24 mouse cellular contexts compared by ENCODE assay signal in the genomic region with DNA sequence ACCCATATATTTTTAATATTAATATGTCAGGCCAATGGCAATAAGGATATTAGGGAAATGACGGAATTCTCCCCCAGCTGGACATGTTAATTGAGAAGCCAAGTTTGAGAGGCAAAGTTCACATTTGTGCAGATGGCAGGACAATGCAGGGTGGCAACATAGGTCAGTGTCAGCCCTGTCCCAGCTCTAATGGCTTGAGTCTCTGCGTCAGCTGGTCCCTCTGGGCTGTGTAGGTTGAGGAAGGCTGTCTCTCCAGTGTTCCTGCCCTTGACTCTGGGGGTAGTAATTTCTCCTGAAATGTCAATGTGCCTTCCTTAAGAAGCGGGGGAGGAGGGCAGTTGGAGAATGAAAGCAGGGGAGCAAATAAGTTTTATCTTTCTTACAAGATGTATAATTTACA.
"Had no signal": no experiment of that assay in that cellular context is flagged by ENCODE, and none has a peak within 500 bp of the region (broad histone marks: within the 10 kb centered on the region; RNA-seq: fewer than 3 reads in every experiment).

No protein-coding gene starts in this region.

- H3K4me1 ChIP-seq: lung, embryonic 15.5 days; megakaryocyte, embryonic 14.5 days; midbrain, embryonic 12.5 days; midbrain, embryonic 15.5 days; neural tube, embryonic 13.5 days had no signal

- H3K4me2 ChIP-seq: liver, embryonic 11.5 days; lung, embryonic 15.5 days; midbrain, embryonic 12.5 days; midbrain, embryonic 15.5 days; neural tube, embryonic 13.5 days had no signal

- H3K36me3 ChIP-seq: lung, embryonic 15.5 days; midbrain, embryonic 12.5 days; midbrain, embryonic 15.5 days; neural tube, embryonic 13.5 days had no signal

- H3K4me3 ChIP-seq: layer of hippocampus, adult 2 months; left cerebral cortex, adult 2 months; lung, embryonic 15.5 days; megakaryocyte, embryonic 14.5 days; midbrain, embryonic 12.5 days; midbrain, embryonic 15.5 days; myocyte; neural tube, embryonic 13.5 days had no signal

- H3K9ac ChIP-seq: liver, embryonic 14.5 days; lung, embryonic 15.5 days; midbrain, embryonic 12.5 days; midbrain, embryonic 15.5 days; neural tube, embryonic 13.5 days had no signal

- H3K9me3 ChIP-seq: lung, embryonic 15.5 days; megakaryocyte, embryonic 14.5 days; midbrain, embryonic 12.5 days; midbrain, embryonic 15.5 days; neural tube, embryonic 13.5 days had no signal

- DNase-seq: kidney, adult 18-20 months; kidney, postnatal 25 days; layer of hippocampus, adult 9-11 months; lung, adult 18-20 months; lung, postnatal 10 days; lung, postnatal 36 days; right cerebral cortex, adult 18-20 months; right cerebral cortex, postnatal 14 days; right cerebral cortex, postnatal 4 days; thymus, adult 2 months; thymus, postnatal 14 days; thymus, postnatal 4 days had no signal

- ATAC-seq: intestine, embryonic 16.5 days; midbrain, embryonic 15.5 days had no signal

- H3K27me3 ChIP-seq: lung, embryonic 15.5 days; megakaryocyte, embryonic 14.5 days; midbrain, embryonic 12.5 days; midbrain, embryonic 15.5 days had no signal

- H3K27ac ChIP-seq: layer of hippocampus, adult 2 months; left cerebral cortex, adult 2 months; liver, embryonic 14.5 days; lung, embryonic 15.5 days; midbrain, embryonic 12.5 days; midbrain, embryonic 15.5 days; neural tube, embryonic 13.5 days; stomach, postnatal 0 days had no signal
